Mouse (Mus musculus): ENCODE data around the gene 1700028K03Rik.
A peak's percentile ranks its signal among the peaks of the same experiment; 100 is the strongest.

- TF ChIP-seq CTCF (IDR thresholded peaks at IDR 0.05; ENCODE audit: low read depth, low read length) (peak; percentile 61), GATA1 (IDR thresholded peaks at IDR 0.05; ENCODE audit: borderline replicate concordance, low read length) (no peak), POLR2AphosphoS5 (IDR thresholded peaks at IDR 0.05; ENCODE audit: insufficient replicate concordance, low read depth, low read length) (no peak), TAL1 (conservative IDR thresholded peaks at IDR 0.05; ENCODE audit: low read depth, low read length) (no peak)
Measured at GRCm38 (mm10) chr5:107513583-107513982, 20.9 kb upstream of the 1700028K03Rik start.

Measured in G1E (cell line).